Comparison of ENCODE assay signal across 10 mouse cellular contexts in the genomic region with DNA sequence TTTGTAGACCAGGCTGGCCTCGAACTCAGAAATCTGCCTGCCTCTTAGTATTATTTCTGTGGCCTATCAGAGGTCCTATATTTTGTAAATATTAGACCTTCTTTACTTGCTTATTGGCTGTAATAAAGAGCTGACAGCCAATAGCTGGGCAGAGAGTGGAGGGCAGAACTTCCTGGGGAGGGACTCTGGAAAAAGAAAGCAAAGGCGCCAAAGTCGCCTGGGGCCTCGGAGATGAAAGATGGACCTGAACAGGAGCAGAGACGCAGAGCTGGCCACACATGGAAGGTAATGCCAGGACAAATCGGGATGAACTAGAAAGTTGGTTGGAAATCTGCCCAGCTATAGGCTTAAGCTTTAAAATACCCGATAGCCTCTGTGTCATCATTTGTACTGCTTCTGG. TPM values are rescaled to one million over a fixed set of nuclear protein-coding genes. Genes with fewer than 3 reads are reported as not detected.
DNase-seq lines count a peak whose midpoint lies in the region; ATAC-seq and TF ChIP-seq lines count a peak whose summit lies in the region.
"Had no signal": no experiment of that assay in that cellular context is flagged by ENCODE, and none has a peak within 500 bp of the region (broad histone marks: within the 10 kb centered on the region; RNA-seq: fewer than 3 reads in every experiment).

No protein-coding gene starts in this region.

- ATAC-seq in stomach, embryonic 16.5 days (ENCODE audit: insufficient read depth, low FRiP score) = no peak
- ATAC-seq in stomach, postnatal 0 days (ENCODE audit: low FRiP score, low TSS enrichment) = no peak
- ATAC-seq in kidney, postnatal 0 days (replicated peaks; ENCODE audit: low FRiP score, low read depth) = no peak
- ATAC-seq in megakaryocyte-erythroid progenitor cell, adult 5-6 weeks (replicated peaks; ENCODE audit: low FRiP score, low TSS enrichment, poor library complexity, severe bottlenecking) = peak; percentile 73

- H3K27ac ChIP-seq in stomach, embryonic 16.5 days (ENCODE audit: low read length) = no peak overlapping the region
- no peak overlapping the region for H3K27ac ChIP-seq in stomach, postnatal 0 days (replicated peaks)
- H3K27ac ChIP-seq in kidney, postnatal 0 days = no peak overlapping the region
- H3K27ac ChIP-seq: heart, adult 2 months; neural tube, embryonic 13.5 days had no signal

- H3K27me3 ChIP-seq in stomach, embryonic 16.5 days (ENCODE audit: control insufficient read depth, insufficient read depth, low read length) = no peaks in the 10 kb centered on the region
- no peaks in the 10 kb centered on the region for H3K27me3 ChIP-seq in stomach, postnatal 0 days (ENCODE audit: control insufficient read depth, insufficient read depth, low read length)
- H3K27me3 ChIP-seq in kidney, postnatal 0 days (ENCODE audit: insufficient read depth, low read length) = no peaks in the 10 kb centered on the region
- H3K27me3 ChIP-seq: neural tube, embryonic 13.5 days had no signal

- 73% methylated on average over 7 of the region's 7 CpGs for WGBS in stomach, embryonic 16.5 days
- 68% methylated on average over 7 of the region's 7 CpGs for WGBS in stomach, postnatal 0 days
- 69% methylated on average over 7 of the region's 7 CpGs for WGBS in kidney, postnatal 0 days

- TF ChIP-seq EP300 in stomach, postnatal 0 days (optimal IDR thresholded peaks at IDR 0.05) = no peak

- no peak overlapping the region for H3K4me2 ChIP-seq in stomach, embryonic 16.5 days (ENCODE audit: low read depth, low read length)
- no peak overlapping the region for H3K4me2 ChIP-seq in stomach, postnatal 0 days (replicated peaks; ENCODE audit: low read depth)
- peak overlapping the region; percentile 21 for H3K4me2 ChIP-seq in kidney, postnatal 0 days (ENCODE audit: low read length)
- H3K4me2 ChIP-seq: neural tube, embryonic 13.5 days had no signal

- H3K9ac ChIP-seq in stomach, embryonic 16.5 days (ENCODE audit: low read length) = no peak overlapping the region
- no peak overlapping the region for H3K9ac ChIP-seq in stomach, postnatal 0 days (ENCODE audit: low read length)
- H3K9ac ChIP-seq in kidney, postnatal 0 days (ENCODE audit: low read depth, low read length) = no peak overlapping the region
- H3K9ac ChIP-seq: neural tube, embryonic 13.5 days had no signal

- TF ChIP-seq CTCF in stomach, postnatal 0 days (IDR thresholded peaks at IDR 0.05; ENCODE audit: low read depth) = no peak
- no peak for TF ChIP-seq CTCF in kidney, postnatal 0 days (IDR thresholded peaks at IDR 0.05; ENCODE audit: low read depth)

- H3K9me3 ChIP-seq in stomach, embryonic 16.5 days (replicated peaks; ENCODE audit: control insufficient read depth, low read length) = no peaks in the 10 kb centered on the region
- H3K9me3 ChIP-seq in stomach, postnatal 0 days (ENCODE audit: control insufficient read depth, low read length) = no peaks in the 10 kb centered on the region
- no peaks in the 10 kb centered on the region for H3K9me3 ChIP-seq in kidney, postnatal 0 days (replicated peaks; ENCODE audit: low read length)
- H3K9me3 ChIP-seq: neural tube, embryonic 13.5 days had no signal

- no peaks in the 10 kb centered on the region for H3K36me3 ChIP-seq in stomach, embryonic 16.5 days (ENCODE audit: control insufficient read depth, insufficient read depth, low read length)
- no peaks in the 10 kb centered on the region for H3K36me3 ChIP-seq in stomach, postnatal 0 days (ENCODE audit: control insufficient read depth, insufficient read depth, low read length)
- no peaks in the 10 kb centered on the region for H3K36me3 ChIP-seq in kidney, postnatal 0 days (ENCODE audit: insufficient read depth, low read length)
- H3K36me3 ChIP-seq: neural tube, embryonic 13.5 days had no signal

- H3K4me3 ChIP-seq in stomach, embryonic 16.5 days (replicated peaks; ENCODE audit: low read length) = 0 out of 2 replicates have a peak overlapping the region, but pooled peaks have one; percentile 5
- no peak overlapping the region for H3K4me3 ChIP-seq in stomach, postnatal 0 days (ENCODE audit: low read depth, low read length)
- no peak overlapping the region for H3K4me3 ChIP-seq in kidney, postnatal 0 days (replicated peaks; ENCODE audit: low read depth, low read length)
- H3K4me3 ChIP-seq: heart, adult 2 months; neural tube, embryonic 13.5 days had no signal

- DNase-seq in stomach, postnatal 0 days (ENCODE audit: low spot score) = no peak
- DNase-seq in kidney, postnatal 0 days (ENCODE audit: low spot score) = peak; percentile 37
- no peak for DNase-seq in layer of hippocampus, adult 9-11 months
- no peak for DNase-seq in cerebellum, adult 9-11 months
- no peak for DNase-seq in ovary, postnatal 14 days (ENCODE audit: low spot score)
- no peak for DNase-seq in right cerebral cortex, adult 18-20 months

- no peaks in the 10 kb centered on the region for H3K4me1 ChIP-seq in stomach, embryonic 16.5 days (ENCODE audit: control insufficient read depth, insufficient read depth, low read length)
- H3K4me1 ChIP-seq in stomach, postnatal 0 days (replicated peaks; ENCODE audit: control insufficient read depth, insufficient read depth) = no peaks in the 10 kb centered on the region
- no peaks in the 10 kb centered on the region for H3K4me1 ChIP-seq in kidney, postnatal 0 days (replicated peaks; ENCODE audit: insufficient read depth, low read length)
- H3K4me1 ChIP-seq: neural tube, embryonic 13.5 days had no signal

RNA-seq across cellular contexts. Expression of gene Slfn3, which starts 32.2 kb away (rescaled TPM):
- 0.80 and 1.0 TPM in 2 replicates for polyA plus RNA-seq in stomach, embryonic 16.5 days (2015; fragmentation: Nextera tagmentation; extraction: Ambion mirVana)
- 0.22 and 0.31 TPM in 2 replicates for polyA plus RNA-seq in stomach, postnatal 0 days (2015; fragmentation: Nextera tagmentation; extraction: Ambion mirVana)
- polyA plus RNA-seq in kidney, postnatal 0 days (2015; fragmentation: Nextera tagmentation; extraction: Ambion mirVana) = 1.8 and 2.3 TPM in 2 replicates
- total RNA-seq in megakaryocyte-erythroid progenitor cell, adult 5-6 weeks (2014; fragmentation: Nextera tagmentation) = 15.3 and 24.2 TPM in 2 replicates
- total RNA-seq in megakaryocyte-erythroid progenitor cell, adult 5-6 weeks (2017) = 33.5 and 38.0 TPM in 2 replicates

RNA-seq across cellular contexts. Expression of gene Slfn4, which starts 48.4 kb away (rescaled TPM):
- 0.61 and 0.87 TPM in 2 replicates for polyA plus RNA-seq in stomach, embryonic 16.5 days (2015; fragmentation: Nextera tagmentation; extraction: Ambion mirVana)
- 0.52 and 0.64 TPM in 2 replicates for polyA plus RNA-seq in stomach, postnatal 0 days (2015; fragmentation: Nextera tagmentation; extraction: Ambion mirVana)
- polyA plus RNA-seq in kidney, postnatal 0 days (2015; fragmentation: Nextera tagmentation; extraction: Ambion mirVana) = 0.29 and 0.36 TPM in 2 replicates
- 2.2 TPM in 1 of 2 replicates, not detected in the other for total RNA-seq in megakaryocyte-erythroid progenitor cell, adult 5-6 weeks (2014; fragmentation: Nextera tagmentation)
- 0.19 and 0.28 TPM in 2 replicates for total RNA-seq in megakaryocyte-erythroid progenitor cell, adult 5-6 weeks (2017)
- polyA plus RNA-seq: neural tube, embryonic 13.5 days had no signal
